Mouse (Mus musculus) forebrain, embryonic 12.5 days (tissue): ENCODE data around the gene Hist2h2be. TPM values are rescaled to one million over a fixed set of nuclear protein-coding genes. Genes with fewer than 3 reads are reported as not detected.
"Not testable (repeated sequence)": the region's sequence is repeated elsewhere in the genome, so short reads cannot be mapped to it uniquely, and the experiment has no call there.

Experiments
- ATAC-seq: fragments of 200-750 bp; cut with Nextera tagmentation; 2 replicates; pipeline ENCODE4 v1.8.0; 2017; ENCODE audit warnings: moderate TSS enrichment; ENCODE audit not compliant: low FRiP score
- H3K27ac ChIP-seq: fragments of 300-500 bp; sonication (generic); 2 replicates; pipeline ENCODE4 v1.5.1; 2016; ENCODE audit warnings: mild to moderate bottlenecking
- H3K27me3 ChIP-seq: fragments of 300-500 bp; sonication (generic); 2 replicates; pipeline ENCODE4 v1.6.1; 2016; ENCODE audit warnings: mild to moderate bottlenecking
- H3K36me3 ChIP-seq: fragments of 300-500 bp; sonication (generic); replicated peaks from 2 replicates; pipeline ENCODE4 v1.6.1; 2016; ENCODE audit warnings: mild to moderate bottlenecking
- H3K4me1 ChIP-seq: fragments of 300-500 bp; sonication (generic); 2 replicates; pipeline ENCODE4 v1.6.1; 2016
- H3K4me2 ChIP-seq: fragments of 300-500 bp; sonication (generic); 2 replicates; pipeline ENCODE4 v1.6.1; 2016; ENCODE audit warnings: mild to moderate bottlenecking, moderate library complexity
- H3K4me3 ChIP-seq: fragments of 300-500 bp; sonication (generic); replicated peaks from 2 replicates; pipeline ENCODE4 v1.5.1; 2016; ENCODE audit warnings: mild to moderate bottlenecking
- H3K9ac ChIP-seq: fragments of 300-500 bp; sonication (generic); 2 replicates; pipeline ENCODE4 v1.6.1; 2016; ENCODE audit warnings: mild to moderate bottlenecking
- H3K9me3 ChIP-seq: fragments of 300-500 bp; sonication (generic); 2 replicates; pipeline ENCODE4 v1.6.1; 2016
- WGBS: fragments of 180-500 bp; shearing (Covaris S2); methylation state at CpG from one replicate; pipeline ENCODE4 v1.1.7; 2016; 5-methylcytosine and 5-hydroxymethylcytosine counted together
- polyA plus RNA-seq: library from polyadenylated mRNA; unstranded; fragments of >200 nt; fragmentation: Nextera tagmentation; extraction: Ambion mirVana; gene quantifications from 2 replicates; pipeline ENCODE4 v1.2.1, GENCODE M21; 2016

The Hist2h2be gene
- polyA plus RNA-seq, 1 experiment from 2014 or later: 15.4 TPM

DNA sequence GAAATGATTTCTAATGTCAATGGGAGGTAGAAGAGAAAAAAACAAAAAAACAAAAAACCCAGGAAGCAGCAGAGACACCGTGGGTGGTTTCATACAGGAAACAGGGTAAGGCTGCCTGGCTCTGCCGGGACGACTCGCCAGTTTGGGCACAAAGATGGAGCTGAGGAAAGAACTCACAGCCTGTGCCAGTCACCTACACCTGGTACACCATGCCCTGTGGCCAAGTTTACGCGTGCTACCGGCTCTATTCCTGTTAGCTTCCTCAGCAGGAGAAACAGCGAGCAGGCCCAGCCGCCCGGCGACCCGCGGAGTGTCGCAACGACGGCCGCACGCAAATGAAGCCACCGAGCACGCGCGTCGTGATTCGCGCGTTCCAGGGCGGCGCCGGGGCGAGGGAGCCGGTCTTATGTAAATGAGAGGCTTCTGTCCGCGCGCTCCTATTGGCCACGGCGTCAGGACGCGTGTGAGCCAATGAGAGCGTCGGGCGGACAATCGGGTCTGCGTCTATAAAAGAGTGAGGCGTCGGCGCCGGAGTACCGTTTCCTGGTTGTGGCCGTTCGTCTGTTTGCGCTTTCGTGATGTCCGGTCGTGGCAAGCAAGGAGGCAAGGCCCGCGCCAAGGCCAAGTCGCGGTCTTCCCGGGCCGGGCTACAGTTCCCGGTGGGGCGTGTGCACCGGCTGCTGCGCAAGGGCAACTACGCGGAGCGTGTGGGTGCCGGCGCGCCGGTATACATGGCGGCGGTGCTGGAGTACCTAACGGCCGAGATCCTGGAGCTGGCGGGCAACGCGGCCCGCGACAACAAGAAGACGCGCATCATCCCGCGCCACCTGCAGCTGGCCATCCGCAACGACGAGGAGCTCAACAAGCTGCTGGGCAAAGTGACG, 24.3 kb downstream of the Hist2h2be start, which contains the start of gene Hist2h2aa1:
TSS of gene Hist2h2aa1 (plus strand) at position 495 of the 884 bp plus-strand sequence.
- peak within 1 kb of the TSS; percentile 98 for H3K27ac ChIP-seq
- peak within 1 kb of the TSS; percentile 78 for H3K9ac ChIP-seq
- H3K9me3 ChIP-seq, H3K36me3 ChIP-seq, H3K27me3 ChIP-seq: not testable (repeated sequence)
- peak within 1 kb of the TSS; percentile 56 for H3K4me2 ChIP-seq
- H3K4me1 ChIP-seq: peaks cover 31% of the 10 kb centered on the region
- peak; percentile 91 for ATAC-seq
- H3K4me3 ChIP-seq: peak within 1 kb of the TSS; percentile 48
- WGBS: under 1% methylated on average over 32 of the region's 88 CpGs

DNA sequence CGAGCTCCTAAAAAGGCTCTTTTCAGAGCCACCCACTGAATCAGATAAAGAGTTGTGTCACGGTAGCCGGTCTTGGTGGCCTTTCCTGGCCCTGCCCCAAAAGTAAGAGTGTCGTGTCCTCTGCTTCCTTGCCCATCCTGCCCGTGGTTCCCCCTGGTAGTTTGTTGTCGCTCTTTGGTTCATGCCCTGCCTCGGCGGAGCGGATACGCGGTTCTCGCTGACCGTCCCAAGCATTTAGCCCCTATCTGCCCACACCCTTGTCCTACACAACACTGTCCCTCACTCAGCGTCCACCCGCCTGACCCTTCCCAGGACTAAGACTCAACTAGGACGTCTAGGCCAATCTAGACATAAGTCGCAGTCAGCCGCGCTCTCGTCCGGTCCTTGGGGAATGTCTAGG, 25.1 kb downstream of the Hist2h2be start:
- Histone ChIP-seq H3K4me2 (peak overlapping the region; percentile 44), H3K27ac (peak overlapping the region; percentile 84), H3K4me1 (peaks cover 28% of the 10 kb centered on the region), H3K4me3 (peak overlapping the region; percentile 35), H3K9ac (0 out of 2 replicates have a peak overlapping the region, but pooled peaks have one; percentile 51)
- H3K9me3 ChIP-seq, H3K27me3 ChIP-seq, ATAC-seq, H3K36me3 ChIP-seq: not testable (repeated sequence)
- 0% methylated on average over 10 of the region's 21 CpGs for WGBS

DNA sequence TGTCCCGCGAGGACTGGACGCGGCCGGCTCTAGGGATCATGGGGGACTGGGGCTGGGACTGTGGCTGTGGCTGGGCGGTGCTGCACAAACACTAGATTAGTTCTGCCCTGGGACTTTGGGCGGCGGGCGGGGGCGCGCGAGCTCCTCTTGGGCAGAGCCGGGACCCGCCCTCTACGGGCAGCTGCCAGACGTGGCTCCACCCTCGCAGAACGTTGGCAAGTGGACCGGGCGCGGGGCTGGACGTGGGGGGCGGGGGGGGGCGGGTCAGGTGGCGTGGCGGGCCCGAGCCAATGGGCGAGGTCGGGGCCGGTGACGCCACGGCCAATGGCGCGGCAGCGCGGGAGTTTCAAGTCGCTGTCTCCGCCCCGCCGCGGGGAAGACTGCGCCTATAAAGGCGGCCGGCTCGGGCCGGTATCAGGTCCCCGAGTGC, 25.5 kb downstream of the Hist2h2be start, which contains the start of gene Hist2h3c1:
TSS of gene Hist2h3c1 (plus strand) at position 259 of the 430 bp plus-strand sequence.
- peak within 1 kb of the TSS; percentile 75 for H3K9ac ChIP-seq
- peak within 1 kb of the TSS; percentile 45 for H3K4me3 ChIP-seq
- H3K4me1 ChIP-seq: peaks cover 28% of the 10 kb centered on the region
- H3K36me3 ChIP-seq, H3K9me3 ChIP-seq, H3K27me3 ChIP-seq: not testable (repeated sequence)
- H3K27ac ChIP-seq: peak within 1 kb of the TSS; percentile 88
- 0% methylated on average over 16 of the region's 47 CpGs for WGBS
- ATAC-seq: peak; percentile 91
- peak within 1 kb of the TSS; percentile 60 for H3K4me2 ChIP-seq

DNA sequence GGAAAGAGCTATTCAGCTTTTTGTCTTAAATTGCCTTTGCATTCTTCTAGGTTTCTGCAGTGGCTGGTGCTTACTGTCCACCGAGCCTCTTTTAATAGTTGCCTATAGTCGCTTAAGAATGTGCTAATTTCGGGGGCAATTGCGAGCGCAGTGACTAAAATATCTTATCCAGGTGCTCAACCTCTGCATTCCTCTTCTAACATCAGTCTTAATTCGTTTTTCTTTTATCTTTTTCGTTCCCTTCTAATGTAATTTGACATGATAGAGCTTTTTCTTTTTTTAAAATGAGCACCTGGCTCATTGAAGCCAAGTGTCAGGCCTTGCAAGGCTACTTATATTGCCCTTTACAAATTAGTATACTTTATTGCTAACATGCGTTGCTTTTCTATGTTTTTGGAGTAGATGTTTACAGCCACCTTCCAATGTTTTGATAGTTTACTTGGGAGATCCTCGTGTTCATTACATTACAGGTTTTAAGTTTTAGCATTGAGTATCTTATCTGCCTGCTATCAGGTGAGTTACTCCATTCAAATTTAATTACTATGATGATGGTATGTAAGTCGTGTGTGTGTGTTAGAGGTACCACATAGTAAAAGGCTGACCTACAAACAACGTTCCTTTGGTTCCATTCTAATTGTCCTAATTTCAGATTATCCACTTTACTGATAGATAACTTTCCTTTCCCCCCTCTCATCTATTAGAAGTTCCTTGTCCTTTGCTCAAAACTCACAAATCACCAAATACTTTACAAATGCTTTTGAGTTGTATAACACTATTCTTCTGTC, 26.6 kb downstream of the Hist2h2be start:
- H3K27ac ChIP-seq: peak overlapping the region; percentile 88
- peak overlapping the region; percentile 45 for H3K4me3 ChIP-seq
- H3K4me2 ChIP-seq: peak overlapping the region; percentile 60
- no peaks in the 10 kb centered on the region for H3K9me3 ChIP-seq
- peaks cover 28% of the 10 kb centered on the region for H3K4me1 ChIP-seq
- peak overlapping the region; percentile 75 for H3K9ac ChIP-seq
- H3K36me3 ChIP-seq: no peaks in the 10 kb centered on the region
- no peaks in the 10 kb centered on the region for H3K27me3 ChIP-seq
- WGBS: 3% methylated on average over 11 of the region's 11 CpGs
- no peak for ATAC-seq

DNA sequence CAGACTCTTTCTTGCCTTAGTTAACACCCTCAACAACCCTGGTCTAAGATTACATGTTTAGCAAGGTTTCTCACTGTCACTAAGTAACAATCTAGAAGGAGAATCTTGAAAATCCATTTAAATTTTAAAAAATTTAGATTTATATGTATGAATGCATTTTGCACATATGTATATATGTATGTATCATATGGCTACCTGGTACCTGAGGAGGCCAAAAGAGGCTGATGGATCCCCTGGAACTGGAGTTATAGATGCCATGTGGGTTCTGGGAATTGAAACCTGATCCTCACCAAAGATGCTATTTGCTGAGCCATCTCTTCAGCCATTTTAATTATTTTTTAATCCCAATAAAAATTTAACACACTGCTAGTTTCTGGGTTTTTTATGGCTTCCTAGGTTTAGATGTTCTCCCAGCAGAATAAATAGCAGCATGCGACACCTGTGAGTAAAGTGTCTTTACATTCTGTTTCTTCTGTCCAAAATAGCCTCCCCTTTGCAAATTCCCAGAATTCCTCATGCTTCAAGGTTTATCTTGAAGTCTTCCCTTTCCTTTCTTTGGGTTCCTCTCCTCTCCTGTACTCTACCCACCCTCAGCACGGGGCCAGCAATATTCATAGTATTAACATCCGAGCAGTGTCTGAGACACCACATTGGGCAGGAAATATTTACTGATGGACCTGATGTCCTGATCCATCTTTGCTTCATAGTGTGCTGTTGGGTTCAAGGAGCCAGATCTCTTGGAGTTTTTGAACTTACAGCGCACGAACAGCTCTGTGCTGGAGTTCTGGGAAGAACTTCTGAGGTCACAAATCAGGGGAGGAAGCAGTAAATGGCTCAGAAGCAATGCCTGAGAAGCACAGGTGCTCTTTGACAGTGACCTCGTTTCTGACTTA, 27.5 kb downstream of the Hist2h2be start:
- Histone ChIP-seq H3K27ac (peak overlapping the region; percentile 88), H3K4me1 (peaks cover 28% of the 10 kb centered on the region)
- 48% methylated on average over 6 of the region's 6 CpGs for WGBS

DNA sequence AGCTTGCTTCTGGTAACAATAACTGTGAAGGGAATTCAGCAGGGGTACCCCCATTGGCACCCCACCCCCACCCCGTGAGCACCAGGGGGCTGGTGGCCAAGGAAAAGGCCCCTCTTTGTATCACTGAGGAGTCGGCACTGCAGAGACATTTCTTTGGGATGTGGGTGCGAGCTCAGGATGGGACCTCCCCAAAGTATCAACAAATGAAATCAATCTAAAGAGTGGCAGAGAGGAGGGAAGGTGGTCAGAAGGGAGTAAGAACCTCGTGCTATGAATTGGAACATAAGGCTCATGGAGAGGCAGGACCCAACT, 28.1 kb downstream of the Hist2h2be start:
- peaks cover 25% of the 10 kb centered on the region for H3K4me1 ChIP-seq
- 0 out of 2 replicates have a peak overlapping the region, but pooled peaks have one; percentile 45 for H3K4me3 ChIP-seq
- H3K27me3 ChIP-seq: no peaks in the 10 kb centered on the region
- 55% methylated on average over 4 of the region's 4 CpGs for WGBS
- no peak for ATAC-seq
- peak overlapping the region; percentile 60 for H3K4me2 ChIP-seq
- H3K36me3 ChIP-seq: no peaks in the 10 kb centered on the region
- no peak overlapping the region for H3K9ac ChIP-seq
- H3K9me3 ChIP-seq: no peaks in the 10 kb centered on the region
- H3K27ac ChIP-seq: peak overlapping the region; percentile 63; the same call in 1 of the 2 replicates

More for the DNA sequence above, 27.5 kb downstream of the Hist2h2be start:
- Histone ChIP-seq H3K4me3 (peak overlapping the region; percentile 45), H3K4me2 (peak overlapping the region; percentile 60), H3K27me3 (no peaks in the 10 kb centered on the region), H3K36me3 (no peaks in the 10 kb centered on the region), H3K9ac (peak overlapping the region; percentile 75), H3K9me3 (no peaks in the 10 kb centered on the region)
- no peak for ATAC-seq

DNA sequence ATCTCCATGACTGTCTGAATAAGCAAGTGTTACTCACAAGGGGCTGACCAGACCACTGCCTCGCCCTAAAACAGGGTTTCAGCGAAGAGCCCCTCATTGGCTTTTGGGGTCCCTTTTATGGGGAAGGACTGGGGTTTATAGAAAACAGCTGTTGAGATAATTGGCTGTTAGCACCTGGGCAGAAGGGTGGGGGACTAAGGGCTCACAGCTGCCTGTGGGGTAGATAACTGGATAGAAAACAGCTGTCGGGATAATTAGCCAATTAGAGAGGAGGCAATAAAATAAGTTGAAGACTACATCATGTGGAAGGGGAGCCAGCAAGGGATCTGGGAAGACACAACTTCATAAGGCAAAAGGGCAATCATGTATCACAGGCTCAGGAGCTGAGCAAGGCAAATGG, 30.0 kb downstream of the Hist2h2be start:
- Histone ChIP-seq H3K9me3 (no peaks in the 10 kb centered on the region), H3K4me1 (peaks cover 17% of the 10 kb centered on the region), H3K9ac (no peak overlapping the region), H3K4me2 (no peak overlapping the region), H3K4me3 (no peak overlapping the region), H3K27me3 (no peaks in the 10 kb centered on the region), H3K27ac (no peak overlapping the region), H3K36me3 (no peaks in the 10 kb centered on the region)
- 75% methylated on average over 3 of the region's 3 CpGs for WGBS
- no peak for ATAC-seq

DNA sequence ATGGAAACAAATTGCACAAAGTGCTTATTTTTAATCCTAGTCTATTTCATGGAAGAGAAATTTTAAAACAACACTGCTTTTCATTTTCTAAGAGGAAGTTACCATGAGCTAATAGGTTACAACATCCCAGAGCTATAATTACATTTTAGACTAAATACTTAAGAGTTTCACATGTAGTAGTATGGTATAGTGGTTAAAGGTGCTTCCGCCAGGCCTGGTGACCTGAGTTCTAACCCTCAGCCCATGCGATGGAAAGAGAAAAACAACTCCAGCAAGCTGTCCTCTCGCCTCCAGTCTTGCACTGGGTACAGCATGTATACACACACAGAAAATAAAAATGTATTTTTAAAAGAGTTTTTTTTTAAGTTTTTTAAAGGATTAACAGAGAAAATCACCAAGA, 30.9 kb downstream of the Hist2h2be start:
- Histone ChIP-seq H3K27me3 (no peaks in the 10 kb centered on the region), H3K9me3 (no peaks in the 10 kb centered on the region), H3K36me3 (no peaks in the 10 kb centered on the region), H3K27ac (no peak overlapping the region), H3K4me1 (peaks cover 17% of the 10 kb centered on the region), H3K4me3 (no peak overlapping the region), H3K4me2 (no peak overlapping the region), H3K9ac (no peak overlapping the region)
- 92% methylated on average over 3 of the region's 3 CpGs for WGBS
- no peak for ATAC-seq

DNA sequence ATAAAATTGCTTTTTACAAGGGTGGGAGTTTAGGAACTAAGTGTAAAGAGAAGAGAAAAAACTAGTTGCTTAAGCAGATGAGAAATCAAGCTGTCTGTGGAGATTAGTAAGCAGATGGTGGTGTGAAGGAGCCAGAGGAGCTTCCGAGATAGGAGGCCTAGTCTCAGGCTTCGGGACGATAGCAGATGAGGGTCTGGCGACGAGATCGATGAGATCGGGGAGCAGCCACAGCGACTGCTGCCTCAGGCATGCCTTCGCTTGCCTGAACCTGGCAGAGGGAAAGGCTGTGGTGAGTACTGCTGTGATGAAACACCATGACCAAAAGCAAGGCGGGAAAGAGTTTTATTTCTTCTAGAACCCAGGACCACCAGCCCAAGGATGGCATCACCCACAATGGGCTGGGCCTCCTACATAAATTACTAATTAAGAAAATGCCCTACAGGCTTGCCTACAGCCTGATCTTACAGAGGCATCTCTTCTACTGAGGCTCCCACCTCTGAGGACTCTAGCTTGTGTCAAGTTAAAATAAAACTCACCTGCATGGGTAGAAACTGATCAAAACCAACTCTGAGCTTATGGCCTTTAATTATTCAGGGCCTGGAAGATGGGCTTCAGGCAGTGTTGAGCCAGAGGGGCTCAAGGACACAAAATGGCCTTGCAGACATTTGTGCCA, 33.9 kb downstream of the Hist2h2be start:
- WGBS: 46% methylated on average over 10 of the region's 10 CpGs
- no peak for ATAC-seq

DNA sequence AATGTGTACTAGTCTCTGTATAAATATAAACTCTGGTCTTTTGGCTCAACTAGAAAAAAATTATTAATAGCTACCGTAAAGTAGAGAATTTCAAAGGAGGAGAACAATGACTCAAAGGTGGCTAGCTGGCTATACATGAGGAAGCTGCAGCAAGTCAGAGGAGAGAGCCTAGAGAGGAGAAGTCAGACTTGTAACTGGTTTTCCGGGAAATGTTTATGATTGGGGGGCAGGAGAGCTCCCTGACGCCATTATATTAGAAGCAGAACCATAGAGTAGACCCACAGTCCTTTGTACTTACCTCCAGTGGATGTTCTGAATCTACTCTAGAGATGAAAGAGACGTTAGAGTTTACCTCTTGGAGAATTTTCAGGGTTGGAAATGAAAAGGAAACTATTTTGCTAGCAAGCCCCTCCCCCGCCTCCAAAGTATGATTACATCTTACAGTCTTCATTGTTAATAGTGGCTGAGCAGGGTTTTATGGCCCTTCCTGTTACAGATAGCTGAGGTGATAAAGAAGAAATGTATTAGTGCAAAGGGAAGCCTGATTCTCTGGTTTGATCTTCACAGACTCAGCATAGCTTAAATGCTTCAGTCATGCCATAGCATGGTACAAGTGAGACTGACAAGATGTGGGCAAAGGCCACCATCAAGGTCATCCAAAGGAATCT, 35.1 kb downstream of the Hist2h2be start:
- H3K9ac ChIP-seq: no peak overlapping the region
- no peaks in the 10 kb centered on the region for H3K36me3 ChIP-seq
- no peak for ATAC-seq
- 88% methylated on average over 5 of the region's 5 CpGs for WGBS
- H3K4me2 ChIP-seq: no peak overlapping the region
- H3K4me1 ChIP-seq: no peaks in the 10 kb centered on the region
- no peaks in the 10 kb centered on the region for H3K27me3 ChIP-seq
- H3K9me3 ChIP-seq: no peaks in the 10 kb centered on the region
- no peak overlapping the region for H3K27ac ChIP-seq
- no peak overlapping the region for H3K4me3 ChIP-seq

More for the DNA sequence above, 33.9 kb downstream of the Hist2h2be start:
- Histone ChIP-seq H3K9ac (no peak overlapping the region), H3K36me3 (no peaks in the 10 kb centered on the region), H3K27me3 (no peaks in the 10 kb centered on the region), H3K4me1 (no peaks in the 10 kb centered on the region), H3K4me3 (no peak overlapping the region), H3K4me2 (no peak overlapping the region), H3K27ac (no peak overlapping the region), H3K9me3 (no peaks in the 10 kb centered on the region)

DNA sequence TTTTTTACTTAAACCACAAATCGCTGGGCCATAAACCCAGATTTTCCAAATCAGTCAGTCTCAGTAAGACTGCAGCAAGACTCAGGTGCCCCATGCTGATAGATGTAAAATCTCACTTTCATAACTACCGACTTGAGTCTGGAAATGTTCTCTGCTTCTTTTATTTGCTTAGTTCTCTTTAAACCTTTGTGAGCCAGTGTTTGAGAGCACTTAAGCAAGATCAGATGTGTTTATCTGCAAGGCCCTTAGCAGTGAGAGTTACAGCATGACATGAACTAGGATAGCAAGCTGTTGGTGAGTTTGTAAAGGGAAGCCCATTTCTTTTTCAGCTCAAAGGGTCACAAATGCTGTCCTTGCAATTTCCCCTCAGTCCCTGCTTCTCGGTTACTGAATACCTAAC, 36.3 kb downstream of the Hist2h2be start:
- Histone ChIP-seq H3K27me3 (no peaks in the 10 kb centered on the region), H3K36me3 (no peaks in the 10 kb centered on the region), H3K4me3 (no peak overlapping the region), H3K9ac (no peak overlapping the region), H3K4me2 (no peak overlapping the region), H3K4me1 (peaks cover 7% of the 10 kb centered on the region), H3K27ac (no peak overlapping the region), H3K9me3 (no peaks in the 10 kb centered on the region)
- ATAC-seq: no peak
- 86% methylated on average over 3 of the region's 3 CpGs for WGBS
